Mouse (Mus musculus): ENCODE measurements around the gene Cdsn.

The Cdsn gene

GRCm38 (mm10) chr17:35532901-35533300 lies 19.0 kb upstream of the Cdsn start, which contains the start of gene Psors1c2:
Gene Psors1c2 (plus strand): TSS chr17:35533201.
- DNase-seq (ENCODE audit: low read depth in 2 of 2, low spot score in 2 of 2), result no peak

GRCm38 (mm10) chr17:35534343-35534742 lies 17.6 kb upstream of the Cdsn start:
- DNase-seq (ENCODE audit: low read depth in 2 of 2, low spot score in 2 of 2), result peak; percentile 49 to 74

DNA sequence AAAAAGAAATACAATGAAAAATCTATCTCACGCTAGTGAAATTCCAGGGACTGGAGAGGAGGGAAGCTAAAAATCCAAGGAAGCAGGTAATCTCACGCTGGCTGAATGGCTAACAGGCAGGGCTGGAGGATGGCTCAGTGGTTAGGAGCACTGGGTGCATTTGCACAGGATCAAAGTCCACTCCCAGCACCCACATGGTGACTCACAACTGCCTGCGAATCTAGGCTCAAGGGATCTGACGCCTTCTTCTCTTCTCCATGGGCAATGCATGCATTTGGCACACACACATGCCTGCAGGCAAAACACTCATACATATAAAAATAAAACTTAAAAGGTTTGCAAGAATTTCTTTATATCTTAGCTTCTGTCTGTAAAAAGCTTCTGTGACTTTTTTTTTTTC lies 14.5 kb upstream of the Cdsn start:
- no peak for DNase-seq (ENCODE audit: low read depth in 2 of 2, low spot score in 2 of 2)

GRCm38 (mm10) chr17:35538476-35538875 lies 13.5 kb upstream of the Cdsn start:
- no peak for DNase-seq (ENCODE audit: low read depth in 2 of 2, low spot score in 2 of 2)

GRCm38 (mm10) chr17:35539540-35539939 lies 12.4 kb upstream of the Cdsn start:
- no peak for DNase-seq (ENCODE audit: low read depth in 2 of 2, low spot score in 2 of 2)

DNA sequence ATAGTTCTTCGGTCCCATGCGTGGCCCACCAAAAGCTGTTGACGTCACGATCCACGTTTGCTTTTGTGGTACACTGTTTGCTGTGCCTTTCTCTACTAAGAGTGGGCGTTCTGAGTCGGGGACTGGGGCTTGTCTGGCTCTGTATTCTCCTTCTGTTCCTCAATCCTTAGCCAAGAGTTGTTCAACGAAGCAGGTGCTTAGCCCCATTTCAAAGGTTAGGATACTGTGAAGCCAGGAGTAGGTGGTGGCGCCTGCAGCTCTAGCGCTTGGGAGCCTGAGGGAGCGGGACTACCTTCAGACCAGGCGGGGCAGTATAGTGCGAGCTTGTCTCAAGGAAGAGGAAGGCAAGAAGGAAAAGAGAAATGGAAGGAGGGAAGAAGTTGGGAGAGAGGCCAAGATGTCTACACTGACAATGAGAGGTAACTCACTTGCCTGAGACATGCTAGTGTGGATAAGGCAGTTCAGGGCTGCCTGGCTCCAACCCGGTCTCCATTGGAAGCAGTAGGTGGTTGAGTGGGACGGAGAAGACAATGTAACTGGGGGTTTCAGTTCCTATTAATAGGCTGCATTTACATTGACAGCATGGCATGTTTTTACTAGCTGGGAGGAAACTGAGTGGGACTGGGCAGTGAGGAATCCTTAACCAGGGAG lies 9.0 kb upstream of the Cdsn start:
- DNase-seq (ENCODE audit: low read depth in 2 of 2, low spot score in 2 of 2), result no peak

DNA sequence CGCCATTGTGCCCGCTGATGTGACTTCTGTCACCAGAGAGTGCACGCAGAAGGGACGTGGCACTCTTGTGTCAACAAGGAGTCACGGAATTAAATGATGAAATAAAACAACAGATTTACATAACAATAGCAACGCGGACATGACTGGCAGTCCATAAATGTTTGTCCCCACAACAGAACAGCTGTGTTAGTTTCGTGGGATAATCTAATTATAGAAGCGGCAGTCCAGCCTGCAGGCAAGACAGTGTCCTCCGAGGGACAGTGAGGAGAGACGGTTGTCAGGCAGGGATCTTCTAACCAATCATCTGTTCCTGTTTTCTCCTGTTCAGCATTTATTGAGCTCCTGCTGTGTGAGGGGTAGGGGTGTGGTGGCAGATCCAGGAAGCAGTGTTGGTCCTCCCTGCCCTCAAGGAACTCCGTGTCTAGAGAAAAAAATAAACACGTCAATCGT lies 8.5 kb upstream of the Cdsn start:
- DNase-seq (ENCODE audit: low read depth in 2 of 2, low spot score in 2 of 2), result no peak

- no peak for DNase-seq (ENCODE audit: low read depth in 2 of 2, low spot score in 2 of 2)
These were observed 7.9 kb upstream of the Cdsn start for GRCm38 (mm10) chr17:35544001-35544400.

DNA sequence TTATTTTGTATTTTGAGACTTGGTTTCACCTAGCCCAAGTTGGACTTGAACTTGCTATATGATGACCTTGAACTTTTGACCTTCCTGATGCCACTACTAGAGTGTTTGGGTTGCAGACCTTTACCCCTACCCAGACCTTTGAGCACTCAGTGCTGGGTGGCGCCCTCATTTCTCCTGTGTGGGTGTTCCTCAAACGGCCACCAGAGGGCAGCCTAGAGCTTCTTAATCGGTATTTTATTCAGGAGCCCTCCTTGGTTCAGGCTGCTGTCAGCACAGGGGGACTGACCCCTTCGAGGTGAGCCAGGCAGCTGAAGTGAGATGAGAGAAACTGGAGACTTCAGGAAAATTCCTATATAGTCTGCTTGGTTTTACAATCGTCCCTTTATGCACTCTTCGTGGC lies 7.2 kb upstream of the Cdsn start:
- peak; percentile 41 to 50 for DNase-seq (ENCODE audit: low read depth in 2 of 2, low spot score in 2 of 2)

DNA sequence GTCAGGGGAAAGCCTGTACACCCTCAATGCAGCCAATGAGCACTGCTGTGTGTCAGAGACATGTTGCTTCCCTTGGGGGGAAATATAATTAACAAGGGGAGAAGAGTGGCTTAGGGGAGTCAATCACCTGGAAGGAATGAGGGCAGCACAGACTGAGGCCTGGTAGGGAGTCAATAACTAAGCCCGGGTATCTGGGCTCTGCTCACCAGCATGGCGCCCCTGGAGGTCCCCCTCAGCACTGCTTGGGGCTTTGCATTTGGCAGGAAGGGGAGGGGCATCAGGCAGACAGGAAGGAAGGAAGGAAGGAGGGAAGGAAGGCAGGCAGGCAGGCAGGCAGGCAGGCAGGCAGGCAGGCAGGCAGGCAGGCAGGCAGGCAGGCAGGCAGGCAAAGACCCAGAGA lies 4.5 kb upstream of the Cdsn start:
- DNase-seq (ENCODE audit: low read depth in 2 of 2, low spot score in 2 of 2), result no peak

- DNase-seq (ENCODE audit: low read depth in 2 of 2, low spot score in 2 of 2), result no peak
These were observed 3.3 kb upstream of the Cdsn start for GRCm38 (mm10) chr17:35548636-35549035.

DNA sequence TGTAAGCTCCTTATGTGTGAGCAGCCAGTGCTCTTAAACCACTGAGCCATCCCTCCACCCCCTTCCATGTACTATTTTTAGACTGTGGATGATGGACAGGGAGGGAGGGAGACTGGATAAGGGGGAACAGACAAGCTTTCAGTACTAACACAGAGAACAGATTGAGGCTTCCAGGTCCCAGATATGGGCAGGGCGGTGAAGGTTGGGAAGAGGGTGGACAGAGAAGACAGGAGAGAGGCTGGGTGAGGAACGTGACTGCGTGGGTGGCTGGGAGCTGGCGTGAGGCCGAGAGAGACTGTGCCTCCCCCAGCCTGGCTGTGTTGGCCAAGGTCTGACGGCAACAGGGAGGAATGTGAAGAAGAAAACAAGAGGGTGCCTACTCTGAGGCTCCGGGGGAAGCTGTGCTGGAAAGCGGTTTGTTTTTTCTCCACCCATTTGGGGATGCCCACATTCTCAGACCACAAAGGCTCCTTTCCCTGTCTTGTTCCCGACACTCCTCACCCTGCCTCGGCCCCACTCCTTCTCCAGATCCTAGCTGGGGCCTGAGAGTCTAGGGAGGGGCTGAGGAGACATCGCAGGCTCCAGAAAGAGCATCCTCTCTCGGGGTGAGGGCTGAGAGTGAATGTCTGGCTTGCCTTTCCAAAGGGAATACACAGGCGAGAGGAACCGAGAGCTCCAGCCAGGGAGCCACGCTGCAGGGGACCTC lies 2.3 kb upstream of the Cdsn start:
- no peak for DNase-seq (ENCODE audit: low read depth in 2 of 2, low spot score in 2 of 2)

DNA sequence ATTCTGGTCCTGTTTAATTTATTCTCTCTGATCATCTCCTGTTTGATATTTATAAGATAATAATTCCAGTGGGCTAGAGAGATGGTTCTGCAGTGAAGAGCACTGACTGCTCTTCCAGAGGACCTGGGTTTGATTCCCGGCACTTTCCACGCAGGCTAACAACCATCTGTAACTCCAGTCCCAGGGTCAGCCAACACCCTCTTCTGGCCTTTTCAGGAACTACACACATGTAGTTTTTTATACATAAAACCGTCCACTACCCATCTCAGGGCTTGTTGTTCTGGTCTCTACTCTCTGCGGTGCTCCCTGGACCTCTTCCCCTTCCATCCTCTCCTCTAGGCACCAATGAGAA lies 1.8 kb upstream of the Cdsn start:
- DNase-seq (ENCODE audit: low read depth in 2 of 2, low spot score in 2 of 2), result no peak

- no peak for DNase-seq (ENCODE audit: low read depth in 2 of 2, low spot score in 2 of 2)
These were observed 1.1 kb upstream of the Cdsn start for GRCm38 (mm10) chr17:35550871-35551270.

DNA sequence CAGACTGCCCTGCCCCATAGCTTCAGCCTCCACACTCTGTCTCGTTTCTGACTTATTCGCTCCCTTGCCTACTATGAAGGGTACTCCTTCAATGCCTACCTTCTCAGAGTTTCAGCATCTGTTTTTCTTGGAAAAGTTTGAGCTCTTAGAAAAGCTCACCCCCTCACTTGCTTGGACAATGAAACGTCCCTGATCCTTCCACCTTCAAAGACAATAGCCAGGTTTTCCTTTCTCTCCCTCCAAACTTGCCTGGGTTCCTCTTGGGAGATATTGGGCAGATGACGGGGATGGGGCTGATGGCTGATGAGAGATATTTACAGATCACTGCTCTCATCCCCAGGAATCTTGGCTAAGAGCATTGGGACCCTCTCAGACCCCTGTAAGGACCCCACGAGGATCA lies 2.4 kb downstream of the Cdsn start:
- no peak for DNase-seq (ENCODE audit: low read depth in 2 of 2, low spot score in 2 of 2)

- DNase-seq (ENCODE audit: low read depth in 2 of 2, low spot score in 2 of 2), result no peak
These were observed 3.0 kb downstream of the Cdsn start for GRCm38 (mm10) chr17:35554761-35555397.

DNA sequence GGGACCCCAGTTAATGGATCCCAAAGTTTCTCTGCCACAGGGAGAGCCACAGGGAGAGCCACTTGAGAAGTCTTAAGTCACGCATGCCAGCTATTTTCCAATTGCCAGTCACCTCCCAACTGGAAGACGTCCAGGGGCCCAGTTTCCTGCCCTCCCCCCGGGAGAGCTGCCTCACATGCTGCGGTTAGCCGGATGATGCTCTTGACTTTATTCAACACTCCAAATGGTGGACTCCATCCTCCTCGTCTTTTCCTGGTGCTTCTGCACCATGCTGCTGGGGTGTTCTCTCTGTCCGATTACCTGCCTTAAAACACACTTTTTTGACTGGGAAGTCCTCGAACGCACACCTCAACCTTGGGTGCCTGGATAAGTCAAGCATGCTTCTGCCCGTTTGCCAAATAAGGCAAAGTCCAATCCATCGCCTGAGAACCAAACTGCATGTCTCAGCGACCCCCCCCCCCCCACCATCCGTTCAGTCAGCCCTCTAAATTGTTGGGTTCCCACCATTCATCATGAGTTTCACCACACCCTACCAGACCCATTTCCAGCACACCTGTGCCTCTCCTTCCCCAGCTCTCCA lies 4.3 kb downstream of the Cdsn start:
- DNase-seq (ENCODE audit: low read depth in 2 of 2, low spot score in 2 of 2), result no peak

- peak; percentile 37 to 45 for DNase-seq (ENCODE audit: low read depth in 2 of 2, low spot score in 2 of 2)
These were observed 4.9 kb downstream of the Cdsn start for GRCm38 (mm10) chr17:35556812-35557211.

GRCm38 (mm10) chr17:35557351-35557750 lies 5.4 kb downstream of the Cdsn start:
- DNase-seq (ENCODE audit: low read depth in 2 of 2, low spot score in 2 of 2), result no peak

GRCm38 (mm10) chr17:35558216-35558615 lies 6.3 kb downstream of the Cdsn start:
- no peak for DNase-seq (ENCODE audit: low read depth in 2 of 2, low spot score in 2 of 2)

- no peak for DNase-seq (ENCODE audit: low read depth in 2 of 2, low spot score in 2 of 2)
These were observed 15.2 kb downstream of the Cdsn start, which contains the start of gene 2300002M23Rik for GRCm38 (mm10) chr17:35567150-35567549. Gene 2300002M23Rik (plus strand): TSS chr17:35567450.

DNA sequence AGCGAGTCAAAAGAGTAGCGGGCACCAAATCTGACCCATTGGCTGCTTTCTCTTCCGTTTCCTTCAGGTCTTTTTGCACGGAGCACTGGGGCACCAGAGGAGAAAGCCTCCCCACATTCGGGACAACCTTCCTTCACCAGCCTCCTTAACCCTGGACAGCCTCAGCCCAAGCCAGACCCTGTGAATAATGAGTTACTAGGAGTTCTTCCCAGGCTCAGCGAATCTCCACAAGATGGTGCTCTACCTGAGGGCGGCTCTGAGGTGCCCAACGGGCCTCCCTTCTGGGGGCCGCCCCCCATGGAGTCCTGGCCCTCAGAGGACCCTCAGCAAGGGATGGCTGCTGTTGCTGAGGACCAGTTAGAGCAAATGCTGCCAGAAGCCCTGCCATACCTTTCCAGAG lies 15.8 kb downstream of the Cdsn start:
- DNase-seq (ENCODE audit: low read depth in 2 of 2, low spot score in 2 of 2), result no peak
